Mouse (Mus musculus) skeletal muscle tissue, adult 2 months (tissue): ENCODE results near the gene Csrnp3.
"Not testable (repeated sequence)": the region's sequence is repeated elsewhere in the genome, so short reads cannot be mapped to it uniquely, and the experiment has no call there.

Source experiments
- DNase-seq: peaks from one replicate; pipeline ENCODE4 v3.0.0-alpha.2; 2012; ENCODE audit warnings: low read depth, low spot score

Gene Csrnp3

GRCm38 (mm10) chr2:65845551-65845950, at the start of gene Csrnp3:
Csrnp3 (plus strand) TSS chr2:65845767.
- peak; percentile 4 for DNase-seq

- DNase-seq: no peak
Observed at GRCm38 (mm10) chr2:65801054-65801709, 44.4 kb upstream of the Csrnp3 start.

- no peak for DNase-seq
Observed at GRCm38 (mm10) chr2:65806556-65806955, 39.0 kb upstream of the Csrnp3 start.

- not testable (repeated sequence) for DNase-seq
Observed at GRCm38 (mm10) chr2:65811203-65811602, 34.4 kb upstream of the Csrnp3 start.

- peak; percentile 43 for DNase-seq
Observed at GRCm38 (mm10) chr2:65818080-65818796, 27.3 kb upstream of the Csrnp3 start.

- no peak for DNase-seq
Observed at GRCm38 (mm10) chr2:65820114-65820769, 25.3 kb upstream of the Csrnp3 start.

GRCm38 (mm10) chr2:65826314-65826713, 19.3 kb upstream of the Csrnp3 start:
- DNase-seq: no peak

- no peak for DNase-seq
Observed at GRCm38 (mm10) chr2:65826801-65827200, 18.8 kb upstream of the Csrnp3 start.

GRCm38 (mm10) chr2:65828699-65829098, 16.9 kb upstream of the Csrnp3 start:
- DNase-seq: no peak

- DNase-seq: no peak
Observed at GRCm38 (mm10) chr2:65832738-65833395, 12.7 kb upstream of the Csrnp3 start.

- DNase-seq: no peak
Observed at GRCm38 (mm10) chr2:65833421-65833820, 12.1 kb upstream of the Csrnp3 start.

- no peak for DNase-seq
Observed at GRCm38 (mm10) chr2:65841606-65842005, 4.0 kb upstream of the Csrnp3 start.

- no peak for DNase-seq
Observed at GRCm38 (mm10) chr2:65842356-65842755, 3.2 kb upstream of the Csrnp3 start.

GRCm38 (mm10) chr2:65846000-65846755, 611 bp downstream of the Csrnp3 start:
- no peak for DNase-seq

- no peak for DNase-seq
Observed at GRCm38 (mm10) chr2:65847463-65848110, 2.0 kb downstream of the Csrnp3 start.

- DNase-seq: no peak
Observed at GRCm38 (mm10) chr2:65848706-65849105, 3.1 kb downstream of the Csrnp3 start.

GRCm38 (mm10) chr2:65850282-65850681, 4.7 kb downstream of the Csrnp3 start:
- not testable (repeated sequence) for DNase-seq

- DNase-seq: no peak
Observed at GRCm38 (mm10) chr2:65856791-65857190, 11.2 kb downstream of the Csrnp3 start.

- no peak for DNase-seq
Observed at GRCm38 (mm10) chr2:65859767-65860727, 14.5 kb downstream of the Csrnp3 start.
